Mouse (Mus musculus) spleen, adult 2 months (tissue): Measurements from ENCODE around the gene Slc25a53. TPM values are rescaled to one million over a fixed set of nuclear protein-coding genes. Genes with fewer than 3 reads are reported as not detected.

Experiments used
- DNase-seq, 2 experiments: peaks; one replicate each; pipeline versions ENCODE4 v3.0.0 to v3.0.0-alpha.2; 2012 to 2021; ENCODE audit warnings: low spot score in 2 of 2, low read depth in 1 of 2
- H3K27ac ChIP-seq: fragments of 200-500 bp; 2 replicates; pipeline ENCODE4 v1.5.1; 2012; ENCODE audit warnings: low read length, inconsistent platforms; ENCODE audit not compliant: insufficient read depth
- H3K27me3 ChIP-seq: fragments of 200-500 bp; 2 replicates; pipeline ENCODE4 v1.6.1; 2012; ENCODE audit warnings: mild to moderate bottlenecking, moderate library complexity, low read length, inconsistent platforms; ENCODE audit not compliant: control insufficient read depth, insufficient read depth
- H3K36me3 ChIP-seq: fragments of 200-500 bp; 2 replicates; pipeline ENCODE4 v1.6.1; 2012; ENCODE audit warnings: mild to moderate bottlenecking, low read length, inconsistent platforms; ENCODE audit not compliant: control insufficient read depth, insufficient read depth
- H3K4me1 ChIP-seq: fragments of 200-500 bp; 2 replicates; pipeline ENCODE4 v1.6.1; 2011; ENCODE audit warnings: inconsistent platforms; ENCODE audit not compliant: control insufficient read depth, insufficient read depth, insufficient read length
- H3K4me3 ChIP-seq: fragments of 200-500 bp; 2 replicates; pipeline ENCODE4 v1.5.1; 2011; ENCODE audit warnings: mild to moderate bottlenecking, inconsistent platforms; ENCODE audit not compliant: insufficient read depth, insufficient read length; ENCODE audit errors: extremely low read depth
- CTCF ChIP-seq: fragments of 200-500 bp; IDR thresholded peaks from 2 replicates; pipeline ENCODE4 v1.5.1; 2011; ENCODE audit warnings: mild to moderate bottlenecking, inconsistent platforms; ENCODE audit not compliant: insufficient read depth, insufficient read length, insufficient replicate concordance; ENCODE audit errors: extremely low read depth
- POLR2A ChIP-seq: fragments of 200-500 bp; IDR thresholded peaks from 2 replicates; pipeline ENCODE4 v1.6.1; 2011; ENCODE audit warnings: low read depth, low read length, inconsistent platforms
- WGBS: fragments of 180-500 bp; shearing (Covaris S2); methylation state at CpG from one replicate; pipeline ENCODE4 v1.1.7; 2018; 5-methylcytosine and 5-hydroxymethylcytosine counted together
- polyA plus RNA-seq: library from polyadenylated mRNA; depleted of rRNA; stranded (reverse); fragments of >200 nt; gene quantifications from 2 replicates; pipeline ENCODE4 v1.2.3, GENCODE M21; 2012; rRNA removed

Slc25a53 gene
- polyA plus RNA-seq = 29.4 and 29.7 TPM in 2 replicates

DNA sequence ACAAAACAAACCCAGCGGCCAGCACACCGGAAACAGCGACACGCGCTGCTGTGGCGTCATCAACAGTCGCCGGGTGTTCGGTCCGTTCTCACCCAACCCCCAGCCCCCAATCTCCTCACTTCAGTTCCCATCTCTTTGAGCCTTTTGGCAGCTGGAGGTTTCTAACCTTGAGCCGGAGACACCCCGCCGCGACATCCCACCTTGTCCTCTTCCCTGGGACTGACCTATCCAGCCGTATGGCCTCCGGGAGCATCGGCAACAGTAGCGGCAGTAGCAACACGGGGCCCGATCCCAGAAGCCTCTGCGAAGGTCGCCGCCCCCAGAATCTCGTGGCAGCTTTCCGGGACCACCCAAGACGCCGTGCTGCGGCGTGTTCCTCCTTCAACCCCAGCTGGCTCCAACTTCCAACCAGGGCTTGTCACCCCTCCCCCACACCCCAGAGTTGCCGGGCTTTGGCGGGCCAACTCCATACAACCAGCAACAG is at the start of gene Slc25a53:
TSS of gene Slc25a53 (minus strand) at position 303 of the 484 bp plus-strand sequence.
- peak; percentile 63 to 70 for DNase-seq
- no peak for TF ChIP-seq POLR2A
- TF ChIP-seq CTCF = no peak
- Histone ChIP-seq H3K36me3 (no peaks in the 10 kb centered on the region), H3K4me3 (peak within 1 kb of the TSS; percentile 99), H3K27ac (peak within 1 kb of the TSS; percentile 100), H3K27me3 (no peaks in the 10 kb centered on the region), H3K4me1 (no peaks in the 10 kb centered on the region)
- 27% methylated on average over 31 of the region's 31 CpGs for WGBS

DNA sequence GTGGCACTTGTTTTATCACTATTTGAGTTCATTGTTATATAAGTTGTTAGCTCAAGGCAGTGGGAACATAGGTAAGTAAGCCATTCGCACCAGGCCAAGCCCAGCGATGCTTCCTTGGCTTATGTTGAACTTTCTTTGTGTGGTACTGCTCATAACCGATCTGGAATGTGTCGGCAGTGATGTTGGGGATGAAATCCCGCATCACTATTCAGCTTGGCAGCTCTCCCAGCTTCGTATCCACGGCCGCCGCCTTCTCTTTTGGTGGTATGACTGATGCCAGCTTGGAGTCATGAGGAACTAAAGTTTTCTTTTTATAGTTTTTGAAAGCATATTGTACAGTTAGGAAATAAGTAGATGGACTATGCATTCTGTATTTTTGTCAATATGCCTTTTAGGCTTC is 25.1 kb upstream of the Slc25a53 start:
- Histone ChIP-seq H3K4me3 (no peak overlapping the region), H3K27ac (no peak overlapping the region), H3K4me1 (no peaks in the 10 kb centered on the region), H3K27me3 (no peaks in the 10 kb centered on the region), H3K36me3 (no peaks in the 10 kb centered on the region)
- no peak for DNase-seq
- TF ChIP-seq CTCF = no peak
- TF ChIP-seq POLR2A = no peak
- WGBS = 88% methylated on average over 9 of the region's 9 CpGs

DNA sequence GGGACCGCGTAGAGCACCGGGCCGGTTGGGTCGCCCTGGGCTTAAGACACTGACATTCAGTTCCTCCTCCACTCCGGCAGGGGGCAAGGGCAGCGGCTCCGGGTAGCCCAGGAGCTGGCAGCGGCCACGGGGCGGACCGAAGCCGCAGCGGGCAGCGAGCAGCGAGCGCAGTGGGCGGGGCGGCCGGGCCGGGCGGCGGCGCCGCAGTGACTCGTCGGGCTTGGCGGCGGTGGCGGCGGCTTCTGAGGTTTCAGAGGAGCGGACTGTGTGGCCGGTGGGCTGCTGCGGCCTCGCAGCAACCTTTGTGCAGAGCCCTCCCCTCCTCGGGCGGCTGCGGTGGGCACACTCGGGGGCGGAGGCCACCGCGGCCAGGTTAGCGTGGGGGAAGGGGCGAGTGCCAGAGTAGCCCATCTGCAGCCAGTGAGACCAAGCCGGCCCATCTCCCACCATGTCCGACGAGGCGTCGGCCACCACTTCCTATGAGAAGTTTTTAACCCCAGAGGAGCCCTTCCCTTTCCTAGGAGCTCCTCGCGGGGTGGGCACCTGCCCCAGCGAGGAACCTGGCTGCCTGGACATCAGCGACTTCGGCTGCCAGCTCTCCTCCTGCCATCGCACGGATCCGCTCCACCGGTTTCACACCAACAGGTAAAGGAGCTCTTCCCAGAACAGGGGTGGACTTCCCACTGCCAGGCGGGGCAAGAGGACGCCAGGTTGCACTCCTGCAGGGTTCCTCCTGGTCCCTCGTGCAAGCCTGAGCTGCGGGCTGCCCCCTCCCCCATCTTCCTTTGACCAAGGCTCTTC is 11.5 kb upstream of the Slc25a53 start, which contains the start of gene Fam199x:
TSS of gene Fam199x (plus strand) at position 170 of the 801 bp plus-strand sequence.
- H3K4me1 ChIP-seq = no peaks in the 10 kb centered on the region
- 28% methylated on average over 59 of the region's 62 CpGs for WGBS
- peak; percentile 49 to 78 for DNase-seq
- TF ChIP-seq CTCF = peak; percentile 37; the same call in 1 of the 2 replicates
- no peak for TF ChIP-seq POLR2A
- no peaks in the 10 kb centered on the region for H3K27me3 ChIP-seq
- no peak within 1 kb of the TSS; the same call in 1 of the 2 replicates for H3K27ac ChIP-seq
- no peaks in the 10 kb centered on the region for H3K36me3 ChIP-seq
- H3K4me3 ChIP-seq = peak within 1 kb of the TSS; percentile 77

DNA sequence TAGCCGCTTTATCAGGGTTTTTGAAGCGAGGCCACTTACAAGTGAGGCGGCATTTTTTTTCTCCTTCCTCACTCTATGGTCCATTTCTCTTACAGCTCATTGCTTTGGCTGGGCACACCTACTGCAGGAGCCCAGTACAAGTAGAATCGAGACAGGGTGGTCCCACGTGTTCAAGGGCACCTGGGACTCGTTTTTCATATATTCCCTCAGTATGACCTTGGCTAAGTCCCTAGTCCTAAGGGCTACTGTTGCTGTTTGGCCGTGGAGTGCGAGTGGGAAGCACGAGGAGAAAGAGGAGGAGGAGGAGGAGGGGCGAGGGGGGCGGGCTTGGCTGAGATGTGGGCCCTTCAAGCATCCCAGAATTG is 10.9 kb upstream of the Slc25a53 start:
- 31% methylated on average over 11 of the region's 11 CpGs for WGBS
- DNase-seq = no peak
- no peaks in the 10 kb centered on the region for H3K4me1 ChIP-seq
- H3K4me3 ChIP-seq = peak overlapping the region; percentile 77
- H3K27me3 ChIP-seq = no peaks in the 10 kb centered on the region
- TF ChIP-seq CTCF (no peak), POLR2A (no peak)
- no peak overlapping the region for H3K27ac ChIP-seq
- H3K36me3 ChIP-seq = no peaks in the 10 kb centered on the region

DNA sequence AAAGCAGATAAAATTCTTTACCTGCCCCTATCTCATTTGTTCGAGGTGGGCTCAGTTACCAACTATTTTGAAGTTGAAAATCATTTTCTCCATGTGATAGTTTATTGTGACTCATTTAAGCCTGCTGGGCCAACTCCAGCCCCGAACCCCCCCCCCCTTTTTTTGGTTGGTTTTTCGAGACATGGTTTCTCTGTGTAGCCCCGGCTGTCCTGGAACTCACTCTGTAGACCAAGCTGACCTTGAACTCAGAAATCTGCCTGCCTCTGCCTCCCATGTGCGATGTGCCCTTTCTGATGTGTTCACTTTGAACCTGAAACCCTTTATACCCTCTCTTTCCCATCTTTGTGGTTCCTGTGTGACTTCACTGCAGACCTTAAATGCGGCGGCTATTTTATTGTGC is 400 bp upstream of the Slc25a53 start:
- no peaks in the 10 kb centered on the region for H3K36me3 ChIP-seq
- DNase-seq = no peak
- no peaks in the 10 kb centered on the region for H3K4me1 ChIP-seq
- 49% methylated on average over 7 of the region's 7 CpGs for WGBS
- peak overlapping the region; percentile 99 for H3K4me3 ChIP-seq
- H3K27ac ChIP-seq = peak overlapping the region; percentile 100
- TF ChIP-seq POLR2A (no peak), CTCF (no peak)
- H3K27me3 ChIP-seq = no peaks in the 10 kb centered on the region

DNA sequence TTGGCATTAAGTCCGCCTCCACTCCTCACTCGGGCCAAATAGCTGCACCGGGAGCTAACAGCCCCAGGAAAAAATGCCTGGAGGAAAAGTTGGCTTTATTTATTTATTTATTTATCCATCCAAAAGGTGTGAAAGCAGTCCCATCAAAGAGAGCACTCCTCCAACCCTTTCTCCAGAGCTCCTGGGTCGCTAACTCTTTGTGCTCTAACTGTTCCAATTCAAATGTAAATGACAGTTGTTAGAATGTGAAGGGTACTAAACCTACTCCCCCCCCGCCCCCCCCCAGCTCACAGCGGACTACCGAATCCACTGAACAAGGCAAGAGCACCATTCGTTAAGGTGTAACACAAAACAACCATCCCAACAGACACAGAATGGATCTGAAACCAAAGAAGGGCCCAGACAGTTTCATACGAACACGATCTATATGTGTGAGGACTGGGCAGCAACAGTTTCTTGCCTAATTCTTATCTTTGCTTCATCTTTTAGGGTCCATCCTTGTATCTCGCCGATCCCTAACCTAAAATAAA is 567 bp downstream of the Slc25a53 start:
- TF ChIP-seq POLR2A (no peak), CTCF (no peak)
- no peaks in the 10 kb centered on the region for H3K4me1 ChIP-seq
- DNase-seq = no peak
- H3K27ac ChIP-seq = no peak overlapping the region
- H3K4me3 ChIP-seq = peak overlapping the region; percentile 99
- no peaks in the 10 kb centered on the region for H3K27me3 ChIP-seq
- H3K36me3 ChIP-seq = no peaks in the 10 kb centered on the region
- WGBS = 23% methylated on average over 12 of the region's 12 CpGs

DNA sequence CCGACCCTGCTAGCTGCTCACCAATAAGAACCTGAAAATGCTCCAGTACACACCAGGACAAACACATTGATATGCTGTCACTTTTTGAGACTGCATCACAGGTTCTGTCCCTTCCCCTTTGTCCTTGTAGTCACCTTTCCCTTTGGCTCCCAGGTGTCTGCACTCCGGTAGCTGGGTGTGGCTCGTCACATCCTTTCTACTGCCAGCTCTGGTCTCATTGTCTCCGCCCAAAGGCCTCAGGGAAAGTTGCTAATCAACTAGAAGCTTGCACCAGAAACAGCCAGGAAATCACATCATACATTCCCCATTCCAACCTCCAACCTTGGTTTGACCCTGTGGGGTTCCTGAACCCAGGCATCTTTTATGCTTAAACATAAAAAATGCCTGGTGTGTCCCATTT is 3.8 kb downstream of the Slc25a53 start:
- Histone ChIP-seq H3K4me1 (no peaks in the 10 kb centered on the region), H3K27ac (no peak overlapping the region), H3K4me3 (no peak overlapping the region), H3K27me3 (no peaks in the 10 kb centered on the region), H3K36me3 (no peaks in the 10 kb centered on the region)
- WGBS = 79% methylated on average over 4 of the region's 4 CpGs
- TF ChIP-seq CTCF (no peak), POLR2A (no peak)
- no peak for DNase-seq
